Mouse (Mus musculus) limb, embryonic 15.5 days (tissue): ENCODE data around the gene Srgap1. TPM values are rescaled to one million over a fixed set of nuclear protein-coding genes. Genes with fewer than 3 reads are reported as not detected.

Experiments used
- ATAC-seq: fragments of 200-750 bp; cut with Nextera tagmentation; 2 replicates; pipeline ENCODE4 v1.8.0; 2017; ENCODE audit warnings: low read depth, moderate TSS enrichment; ENCODE audit not compliant: insufficient number of reproducible peaks, low FRiP score, low TSS enrichment
- H3K27ac ChIP-seq: fragments of 300-500 bp; sonication (generic); 2 replicates; pipeline ENCODE4 v1.5.1; 2015; ENCODE audit warnings: moderate library complexity, mild to moderate bottlenecking, inconsistent platforms
- H3K27me3 ChIP-seq: fragments of 300-500 bp; sonication (generic); 2 replicates; pipeline ENCODE4 v1.6.1; 2015; ENCODE audit warnings: inconsistent platforms
- H3K36me3 ChIP-seq: fragments of 300-500 bp; sonication (generic); 2 replicates; pipeline ENCODE4 v1.6.1; 2015; ENCODE audit warnings: inconsistent platforms
- H3K4me1 ChIP-seq: fragments of 300-500 bp; sonication (generic); 2 replicates; pipeline ENCODE4 v1.6.1; 2015; ENCODE audit warnings: inconsistent platforms
- H3K4me2 ChIP-seq: fragments of 300-500 bp; sonication (generic); 2 replicates; pipeline ENCODE4 v1.6.1; 2015; ENCODE audit warnings: mild to moderate bottlenecking, inconsistent platforms
- H3K4me3 ChIP-seq: fragments of 300-500 bp; sonication (generic); 2 replicates; pipeline ENCODE4 v1.5.1; 2015; ENCODE audit warnings: mild to moderate bottlenecking, inconsistent platforms
- H3K9ac ChIP-seq: fragments of 300-500 bp; sonication (generic); 2 replicates; pipeline ENCODE4 v1.6.1; 2015; ENCODE audit warnings: inconsistent platforms
- H3K9me3 ChIP-seq: fragments of 300-500 bp; sonication (generic); 2 replicates; pipeline ENCODE4 v1.6.1; 2016; ENCODE audit warnings: inconsistent platforms
- WGBS: fragments of 180-500 bp; shearing (Covaris S2); methylation state at CpG from one replicate; pipeline ENCODE4 v1.1.7; 2015; 5-methylcytosine and 5-hydroxymethylcytosine counted together
- polyA plus RNA-seq: library from polyadenylated mRNA; unstranded; fragments of >200 nt; fragmentation: Nextera tagmentation; extraction: Ambion mirVana; gene quantifications from 2 replicates; pipeline ENCODE4 v1.2.1, GENCODE M21; 2015

The Srgap1 gene
- polyA plus RNA-seq: 8.8 and 9.5 TPM in 2 replicates

DNA sequence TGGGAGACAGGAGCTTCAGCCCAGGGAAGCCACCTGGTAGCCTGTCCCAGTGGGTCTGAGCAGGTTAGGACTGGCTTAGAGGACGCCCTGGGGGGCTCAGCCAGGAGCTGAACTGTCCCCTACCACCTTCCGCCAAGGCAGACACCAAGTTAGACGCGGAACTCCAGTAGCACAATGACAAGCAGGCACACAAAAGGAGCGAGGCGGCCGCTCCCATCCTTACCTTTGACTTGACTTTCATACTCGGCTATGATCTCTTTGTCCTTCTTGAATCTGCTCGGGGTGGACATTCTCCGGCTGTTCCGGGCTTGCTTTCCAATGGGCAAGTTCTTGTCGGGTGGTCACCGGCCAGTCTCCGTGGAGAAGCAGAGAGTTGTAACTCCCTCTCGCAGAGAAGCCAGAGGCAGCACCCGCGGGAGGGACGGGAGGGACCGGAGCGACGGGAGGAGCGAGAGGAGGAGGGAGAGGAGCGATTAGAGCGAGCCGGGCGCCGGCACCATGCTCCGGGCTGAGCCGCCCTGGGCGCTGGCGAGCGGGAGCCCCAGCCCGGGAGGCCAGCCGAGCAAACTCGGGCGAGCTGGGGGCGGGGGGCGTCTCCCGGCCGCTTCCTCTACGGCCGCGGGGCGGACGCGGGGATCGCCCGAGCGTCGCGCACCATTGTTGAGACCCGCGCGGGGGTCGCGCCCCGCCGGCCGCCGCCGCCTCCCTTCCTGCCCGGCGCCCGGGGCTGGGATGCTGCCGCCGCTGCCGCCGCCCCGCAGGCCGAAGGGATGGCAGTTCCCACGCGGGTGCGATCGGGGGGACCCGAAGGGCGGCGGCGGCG lies at the start of gene Srgap1:
Gene Srgap1 (minus strand): TSS at position 412 of the 823 bp plus-strand sequence.
- Histone ChIP-seq H3K36me3 (no peaks in the 10 kb centered on the region), H3K9ac (peak within 1 kb of the TSS; percentile 85), H3K4me1 (peaks cover 12% of the 10 kb centered on the region), H3K27me3 (no peaks in the 10 kb centered on the region), H3K27ac (peak within 1 kb of the TSS; percentile 78), H3K9me3 (no peaks in the 10 kb centered on the region), H3K4me3 (peak within 1 kb of the TSS; percentile 77), H3K4me2 (peak within 1 kb of the TSS; percentile 67)
- under 1% methylated on average over 55 of the region's 79 CpGs for WGBS
- peak; percentile 71 for ATAC-seq

- under 1% methylated on average over 48 of the region's 48 CpGs for WGBS
- H3K4me2 ChIP-seq: peak overlapping the region; percentile 77
- no peaks in the 10 kb centered on the region for H3K9me3 ChIP-seq
- peaks cover 12% of the 10 kb centered on the region for H3K36me3 ChIP-seq
- peak; percentile 62 for ATAC-seq
- H3K4me3 ChIP-seq: peak overlapping the region; percentile 82
- peak overlapping the region; percentile 93 for H3K27ac ChIP-seq
- peak overlapping the region; percentile 84 for H3K9ac ChIP-seq
- H3K27me3 ChIP-seq: no peaks in the 10 kb centered on the region
- H3K4me1 ChIP-seq: peaks cover 11% of the 10 kb centered on the region
These were observed 49.4 kb upstream of the Srgap1 start for GRCm38 (mm10) chr10:122096462-122096979.

DNA sequence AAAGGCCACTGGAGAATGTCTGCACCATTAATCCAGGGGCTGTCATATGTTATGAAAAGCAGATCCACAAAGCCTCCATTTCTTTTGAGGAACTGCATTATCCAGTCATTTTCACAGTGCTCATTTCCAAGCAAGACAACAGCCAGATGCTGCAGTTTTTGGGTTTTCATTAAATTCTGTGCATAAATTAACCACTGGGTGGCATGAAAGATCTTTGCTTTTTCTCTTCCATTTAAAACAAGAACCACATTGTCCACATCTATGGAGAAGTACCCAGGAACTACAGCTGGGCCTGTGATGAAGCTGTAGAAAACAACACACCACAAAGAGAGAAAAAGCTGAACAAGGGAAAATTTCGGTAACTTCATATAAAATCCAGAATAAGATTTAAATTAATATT lies 43.4 kb upstream of the Srgap1 start:
- ATAC-seq: no peak
- H3K4me1 ChIP-seq: peaks cover 6% of the 10 kb centered on the region; the same call in 1 of the 2 replicates
- H3K4me2 ChIP-seq: no peak overlapping the region
- H3K27me3 ChIP-seq: no peaks in the 10 kb centered on the region
- H3K9ac ChIP-seq: no peak overlapping the region
- peaks cover 47% of the 10 kb centered on the region for H3K36me3 ChIP-seq
- H3K27ac ChIP-seq: no peak overlapping the region
- 96% methylated on average over 1 of the region's 1 CpGs for WGBS
- no peak overlapping the region for H3K4me3 ChIP-seq
- H3K9me3 ChIP-seq: peaks cover 7% of the 10 kb centered on the region; the same call in 1 of the 2 replicates

DNA sequence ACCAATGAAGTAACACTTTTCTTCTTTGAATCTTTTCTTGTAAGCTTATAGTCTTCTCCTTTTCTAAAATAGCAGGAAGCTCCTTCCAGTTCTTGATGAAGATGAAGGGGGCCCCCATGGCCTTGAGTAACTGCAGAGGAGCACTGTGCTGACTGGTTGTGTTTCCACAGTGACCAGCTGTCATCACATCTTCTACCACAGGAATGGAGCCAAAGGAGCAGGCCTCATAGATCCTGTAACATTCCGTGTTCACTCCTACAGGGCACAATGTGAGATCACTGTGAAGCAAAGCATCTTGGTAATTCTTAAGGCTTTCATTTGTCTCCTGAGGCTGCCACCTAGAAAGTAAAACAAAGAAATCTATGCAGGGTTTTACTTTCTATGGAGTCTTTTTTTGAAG lies 34.2 kb upstream of the Srgap1 start:
- Histone ChIP-seq H3K9ac (no peak overlapping the region), H3K4me2 (no peak overlapping the region), H3K36me3 (peaks cover 12% of the 10 kb centered on the region; the same call in 1 of the 2 replicates), H3K4me3 (no peak overlapping the region), H3K27me3 (no peaks in the 10 kb centered on the region), H3K9me3 (no peaks in the 10 kb centered on the region), H3K4me1 (no peaks in the 10 kb centered on the region), H3K27ac (no peak overlapping the region)
- ATAC-seq: no peak
- WGBS: 89% methylated on average over 1 of the region's 1 CpGs

- Histone ChIP-seq H3K27me3 (no peaks in the 10 kb centered on the region), H3K27ac (no peak overlapping the region), H3K4me2 (no peak overlapping the region), H3K4me1 (no peaks in the 10 kb centered on the region), H3K4me3 (no peak overlapping the region), H3K9me3 (no peaks in the 10 kb centered on the region), H3K9ac (no peak overlapping the region), H3K36me3 (no peaks in the 10 kb centered on the region)
- ATAC-seq: no peak
These were observed 22.0 kb upstream of the Srgap1 start for GRCm38 (mm10) chr10:122069153-122069552.

DNA sequence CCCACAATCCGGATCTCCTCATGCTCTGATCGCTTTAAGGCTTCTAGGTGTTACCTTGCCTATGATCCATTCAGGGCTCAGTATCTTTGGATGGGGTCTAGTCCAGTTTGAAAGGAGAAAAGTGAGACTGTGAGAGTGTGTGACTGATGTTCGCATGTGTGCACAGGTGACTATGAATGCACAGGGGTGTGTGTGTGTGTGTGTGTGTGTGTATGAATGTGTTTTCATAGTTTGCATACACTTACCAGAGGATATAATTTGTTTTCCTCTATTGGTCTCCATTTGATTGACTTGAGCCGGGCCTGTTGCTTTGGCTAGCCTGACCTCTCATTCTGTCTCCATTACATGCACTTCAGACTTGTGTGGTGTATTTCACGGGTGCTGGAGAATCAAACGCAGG lies 8.7 kb upstream of the Srgap1 start:
- no peaks in the 10 kb centered on the region for H3K9me3 ChIP-seq
- H3K27ac ChIP-seq: no peak overlapping the region
- no peaks in the 10 kb centered on the region for H3K27me3 ChIP-seq
- no peaks in the 10 kb centered on the region for H3K4me1 ChIP-seq
- H3K9ac ChIP-seq: no peak overlapping the region
- no peak for ATAC-seq
- H3K4me2 ChIP-seq: no peak overlapping the region
- no peaks in the 10 kb centered on the region for H3K36me3 ChIP-seq
- no peak overlapping the region for H3K4me3 ChIP-seq
- WGBS: 85% methylated on average over 6 of the region's 6 CpGs

DNA sequence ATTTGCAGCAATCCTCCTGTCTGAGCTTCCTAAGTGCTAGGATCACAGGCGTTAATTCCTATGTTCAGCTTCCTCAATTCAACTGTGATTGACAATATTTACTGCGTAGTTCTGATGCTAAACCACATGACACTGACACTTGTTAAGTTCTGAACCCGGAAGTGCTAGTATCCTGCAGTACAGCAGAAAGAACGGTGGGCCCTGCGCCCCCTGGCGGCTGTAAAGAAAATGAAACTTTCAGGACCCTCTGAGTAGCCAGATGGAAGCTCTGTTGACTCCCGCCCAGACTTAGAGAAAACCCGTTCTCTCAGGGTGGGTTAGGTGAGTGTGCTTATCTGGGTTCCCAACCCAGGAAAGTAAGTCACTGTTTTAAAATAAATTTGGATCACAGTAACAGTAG lies 7.4 kb upstream of the Srgap1 start:
- no peaks in the 10 kb centered on the region for H3K9me3 ChIP-seq
- H3K27ac ChIP-seq: no peak overlapping the region
- WGBS: 14% methylated on average over 8 of the region's 8 CpGs
- no peak overlapping the region for H3K4me3 ChIP-seq
- no peaks in the 10 kb centered on the region for H3K4me1 ChIP-seq
- no peak overlapping the region for H3K4me2 ChIP-seq
- H3K36me3 ChIP-seq: no peaks in the 10 kb centered on the region
- no peaks in the 10 kb centered on the region for H3K27me3 ChIP-seq
- no peak overlapping the region for H3K9ac ChIP-seq
- ATAC-seq: no peak

DNA sequence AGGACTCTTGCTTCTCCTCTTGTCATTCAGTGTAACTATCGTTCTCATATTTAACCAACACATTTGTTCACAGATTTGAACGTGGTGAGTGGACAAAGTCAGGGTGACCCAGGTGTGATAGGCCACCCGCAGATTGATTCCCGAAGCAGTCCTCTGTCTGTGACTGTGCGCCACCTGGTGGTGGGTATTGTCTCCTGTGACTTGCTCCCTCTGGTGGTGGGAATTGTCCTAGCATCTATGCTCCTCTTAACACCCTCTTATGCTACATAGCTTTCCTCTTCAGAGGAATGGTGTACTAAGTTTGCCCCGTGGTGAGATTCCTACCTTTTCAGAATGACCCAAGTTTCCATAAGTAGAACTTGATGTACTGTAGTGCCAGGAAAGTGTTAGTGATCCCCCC lies 4.7 kb upstream of the Srgap1 start:
- Histone ChIP-seq H3K27me3 (no peaks in the 10 kb centered on the region), H3K4me1 (peaks cover 3% of the 10 kb centered on the region), H3K9ac (no peak overlapping the region), H3K9me3 (no peaks in the 10 kb centered on the region), H3K4me3 (no peak overlapping the region), H3K36me3 (no peaks in the 10 kb centered on the region), H3K27ac (no peak overlapping the region), H3K4me2 (no peak overlapping the region)
- WGBS: 26% methylated on average over 6 of the region's 6 CpGs
- ATAC-seq: no peak

DNA sequence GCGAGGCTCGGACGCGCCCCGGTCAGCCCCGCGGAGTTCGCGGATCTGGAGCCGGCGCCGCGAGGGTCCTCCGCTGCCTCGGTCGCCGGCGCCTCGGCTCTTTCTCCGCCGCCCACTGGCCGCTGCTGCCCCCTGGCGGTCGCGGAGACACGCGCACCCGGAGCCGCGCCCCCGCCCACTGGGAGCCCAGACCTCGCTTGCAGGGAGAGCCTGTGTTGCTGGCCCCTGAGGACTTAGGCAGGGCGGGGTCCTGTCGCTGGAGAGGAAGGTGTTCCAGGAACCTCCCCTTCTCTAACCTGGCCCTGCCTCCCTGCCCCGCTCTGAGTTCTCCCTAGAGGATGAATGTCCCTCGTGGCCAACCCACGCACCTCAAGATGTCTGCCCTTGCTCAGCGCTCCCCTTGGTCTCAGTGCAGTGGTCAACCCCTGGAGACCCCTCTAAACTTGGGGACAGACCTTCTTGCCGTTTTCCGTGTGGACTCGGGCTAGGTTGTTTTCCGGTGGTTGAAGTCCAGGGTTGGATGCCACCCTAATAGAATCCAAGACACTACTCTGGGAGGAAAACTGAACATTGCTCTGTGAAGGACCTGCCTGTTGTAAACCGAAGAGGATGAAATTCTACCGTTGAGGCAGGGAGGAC lies 731 bp upstream of the Srgap1 start:
- Histone ChIP-seq H3K36me3 (no peaks in the 10 kb centered on the region), H3K27ac (peak overlapping the region; percentile 78; the same call in 1 of the 2 replicates), H3K9ac (peak overlapping the region; percentile 85), H3K27me3 (no peaks in the 10 kb centered on the region), H3K4me1 (peaks cover 12% of the 10 kb centered on the region), H3K4me3 (peak overlapping the region; percentile 77), H3K9me3 (no peaks in the 10 kb centered on the region), H3K4me2 (peak overlapping the region; percentile 67)
- 14% methylated on average over 39 of the region's 44 CpGs for WGBS
- ATAC-seq: peak; percentile 69

DNA sequence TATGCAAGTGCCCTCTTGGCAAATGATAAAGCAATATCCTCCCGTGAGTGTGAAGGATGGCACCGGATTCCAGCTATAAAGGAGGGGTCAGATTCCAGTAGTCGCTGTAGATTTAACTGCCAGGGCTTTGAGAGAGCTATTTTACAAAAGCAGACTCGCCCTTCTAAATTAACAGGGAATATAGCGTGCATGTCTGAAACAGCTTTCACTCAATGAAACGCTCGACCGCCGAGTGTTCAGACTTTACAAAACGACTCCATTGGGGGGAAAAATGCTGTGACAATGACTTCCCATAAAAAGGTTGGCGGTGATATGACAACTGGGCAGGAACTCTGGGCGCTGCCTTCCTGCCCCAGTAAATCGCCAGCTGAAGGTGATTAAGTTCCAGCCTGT lies 608 bp downstream of the Srgap1 start:
- peak overlapping the region; percentile 85 for H3K9ac ChIP-seq
- peaks cover 12% of the 10 kb centered on the region for H3K4me1 ChIP-seq
- H3K9me3 ChIP-seq: no peaks in the 10 kb centered on the region
- H3K4me3 ChIP-seq: peak overlapping the region; percentile 77
- ATAC-seq: no peak
- under 1% methylated on average over 13 of the region's 13 CpGs for WGBS
- no peaks in the 10 kb centered on the region; the same call in 1 of the 2 replicates for H3K36me3 ChIP-seq
- peak overlapping the region; percentile 78 for H3K27ac ChIP-seq
- no peaks in the 10 kb centered on the region for H3K27me3 ChIP-seq
- peak overlapping the region; percentile 67 for H3K4me2 ChIP-seq

- H3K4me1 ChIP-seq: peaks cover 12% of the 10 kb centered on the region
- 29% methylated on average over 9 of the region's 9 CpGs for WGBS
- peak overlapping the region; percentile 77 for H3K4me3 ChIP-seq
- H3K9me3 ChIP-seq: no peaks in the 10 kb centered on the region
- no peak for ATAC-seq
- no peaks in the 10 kb centered on the region; the same call in 1 of the 2 replicates for H3K36me3 ChIP-seq
- H3K27me3 ChIP-seq: no peaks in the 10 kb centered on the region
- H3K4me2 ChIP-seq: peak overlapping the region; percentile 67
- H3K27ac ChIP-seq: no peak overlapping the region
- peak overlapping the region; percentile 85; the same call in 1 of the 2 replicates for H3K9ac ChIP-seq
These were observed 1.2 kb downstream of the Srgap1 start for GRCm38 (mm10) chr10:122045946-122046345.

DNA sequence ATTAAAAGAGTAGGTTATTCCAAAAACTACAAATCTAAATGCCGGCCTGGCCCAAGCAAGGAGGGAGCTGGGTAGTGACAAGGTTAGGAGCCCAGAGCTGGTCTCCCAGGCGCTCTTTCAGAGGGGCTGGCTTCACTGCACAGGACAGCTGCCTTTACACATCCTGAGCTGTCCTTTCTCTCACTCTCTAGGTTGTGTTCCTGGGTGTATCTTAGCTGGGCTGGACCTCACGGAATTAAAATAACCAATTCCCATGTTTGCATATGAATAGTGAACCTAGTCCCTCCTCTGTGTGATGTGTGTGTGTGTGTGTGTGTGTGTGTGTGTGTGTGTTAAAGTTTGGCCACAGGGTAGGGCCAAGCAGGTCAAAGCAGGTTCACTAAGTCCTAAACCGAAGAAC lies 2.2 kb downstream of the Srgap1 start:
- WGBS: 76% methylated on average over 4 of the region's 4 CpGs
- Histone ChIP-seq H3K27ac (no peak overlapping the region), H3K4me2 (no peak overlapping the region), H3K9me3 (no peaks in the 10 kb centered on the region), H3K4me1 (peaks cover 12% of the 10 kb centered on the region), H3K9ac (no peak overlapping the region), H3K4me3 (no peak overlapping the region), H3K36me3 (no peaks in the 10 kb centered on the region; the same call in 1 of the 2 replicates), H3K27me3 (no peaks in the 10 kb centered on the region)
- ATAC-seq: no peak
